Mouse (Mus musculus): Measurements from ENCODE around the gene Tbc1d30. TPM values are rescaled to one million over a fixed set of nuclear protein-coding genes. Genes with fewer than 3 reads are reported as not detected.

Gene Tbc1d30
- polyA plus RNA-seq, 1 experiment from 2014 or later: 3.3 TPM

DNA sequence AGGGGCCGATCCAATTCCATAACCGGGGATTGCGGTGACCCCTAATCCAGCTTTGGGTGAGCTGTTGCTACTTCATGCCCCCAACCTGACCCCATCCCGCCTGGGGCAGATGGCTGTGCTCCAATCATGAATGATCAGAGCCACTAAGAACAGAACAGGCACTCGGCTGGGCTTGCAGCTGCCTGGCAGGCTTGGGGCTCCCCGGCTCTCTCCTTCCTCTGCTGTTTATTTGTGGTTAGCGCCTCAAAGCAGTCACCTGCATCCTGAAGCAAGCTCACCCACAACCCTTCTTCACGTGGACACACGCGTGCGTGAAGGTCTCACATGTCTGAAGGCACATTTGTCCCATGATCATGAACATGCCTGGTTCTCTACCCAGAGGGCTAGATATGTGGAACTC, 68.6 kb downstream of the Tbc1d30 start:
- Histone ChIP-seq H3K4me1 (replicated peaks; ENCODE audit: control insufficient read depth, insufficient read depth, low read length) (no peaks in the 10 kb centered on the region), H3K27me3 (ENCODE audit: control insufficient read depth, insufficient read depth, low read length) (no peaks in the 10 kb centered on the region), H3K9me3 (ENCODE audit: control insufficient read depth, low read length) (no peaks in the 10 kb centered on the region), H3K4me2 (ENCODE audit: low read depth, low read length, severe bottlenecking) (no peak overlapping the region), H3K4me3 (ENCODE audit: low read depth, low read length) (no peak overlapping the region), H3K27ac (ENCODE audit: low read depth, low read length) (no peak overlapping the region), H3K9ac (ENCODE audit: low read length) (no peak overlapping the region), H3K36me3 (ENCODE audit: control insufficient read depth, insufficient read depth, low read length) (no peaks in the 10 kb centered on the region)
- ATAC-seq (replicated peaks; ENCODE audit: low FRiP score): no peak
- DNase-seq (ENCODE audit: low spot score): no peak
- whole genome bisulfite sequencing: 81% methylated on average over 11 of the region's 11 CpGs

DNA sequence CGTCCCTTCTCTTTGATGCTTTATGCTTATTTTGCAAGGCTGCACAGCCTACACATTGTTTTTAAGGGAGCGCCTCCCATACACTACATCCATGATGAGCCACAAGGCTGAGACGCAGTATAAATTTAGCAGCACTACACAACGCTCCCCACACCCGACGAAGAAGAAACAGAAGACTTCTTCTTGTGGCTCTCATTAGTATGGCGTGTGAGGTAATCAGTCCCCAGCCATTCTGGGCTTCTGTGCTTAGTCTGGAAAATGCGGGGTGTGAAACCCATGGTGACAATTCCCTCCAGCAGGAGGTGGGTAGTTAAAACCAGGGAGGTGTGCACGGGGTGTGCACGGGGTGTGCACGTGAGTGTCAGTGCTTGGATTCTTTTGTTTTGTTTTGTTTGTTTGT, 70.1 kb downstream of the Tbc1d30 start:
- H3K27me3 ChIP-seq (ENCODE audit: control insufficient read depth, insufficient read depth, low read length): no peaks in the 10 kb centered on the region
- no peaks in the 10 kb centered on the region for H3K36me3 ChIP-seq (ENCODE audit: control insufficient read depth, insufficient read depth, low read length)
- no peak for ATAC-seq (replicated peaks; ENCODE audit: low FRiP score)
- H3K4me2 ChIP-seq (ENCODE audit: low read depth, low read length, severe bottlenecking): no peak overlapping the region
- no peak overlapping the region for H3K9ac ChIP-seq (ENCODE audit: low read length)
- 88% methylated on average over 11 of the region's 11 CpGs for WGBS
- no peak for DNase-seq (ENCODE audit: low spot score)
- no peak overlapping the region for H3K27ac ChIP-seq (ENCODE audit: low read depth, low read length)
- H3K4me1 ChIP-seq (replicated peaks; ENCODE audit: control insufficient read depth, insufficient read depth, low read length): no peaks in the 10 kb centered on the region
- H3K9me3 ChIP-seq (ENCODE audit: control insufficient read depth, low read length): no peaks in the 10 kb centered on the region
- H3K4me3 ChIP-seq (ENCODE audit: low read depth, low read length): no peak overlapping the region

DNA sequence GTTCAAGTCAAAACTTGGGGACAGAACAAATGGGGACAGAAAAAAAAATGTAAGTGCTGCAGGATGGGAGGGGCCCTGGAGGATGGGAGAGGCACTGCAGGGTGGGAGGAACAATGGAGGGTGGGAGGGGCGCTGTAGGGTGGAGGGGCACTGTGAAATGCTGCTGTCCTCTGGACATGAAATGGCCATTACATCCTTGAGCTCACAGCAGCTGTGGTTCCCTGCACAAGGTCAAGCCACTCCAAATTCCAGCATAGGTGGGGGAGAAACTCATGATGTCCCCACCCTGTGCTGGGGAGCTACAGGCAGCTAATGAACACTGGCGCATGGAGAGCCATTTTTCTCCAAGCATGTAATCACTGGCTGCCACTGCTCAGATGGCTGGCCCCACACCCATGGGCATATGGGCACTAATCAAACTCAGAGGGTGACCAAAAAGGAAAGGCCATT, 74.0 kb downstream of the Tbc1d30 start:
- Histone ChIP-seq H3K27me3 (ENCODE audit: control insufficient read depth, insufficient read depth, low read length) (no peaks in the 10 kb centered on the region), H3K36me3 (ENCODE audit: control insufficient read depth, insufficient read depth, low read length) (no peaks in the 10 kb centered on the region; the same call in 1 of the 2 replicates), H3K4me3 (ENCODE audit: low read depth, low read length) (no peak overlapping the region), H3K4me2 (ENCODE audit: low read depth, low read length, severe bottlenecking) (no peak overlapping the region), H3K9me3 (ENCODE audit: control insufficient read depth, low read length) (no peaks in the 10 kb centered on the region), H3K9ac (ENCODE audit: low read length) (no peak overlapping the region), H3K27ac (ENCODE audit: low read depth, low read length) (no peak overlapping the region), H3K4me1 (replicated peaks; ENCODE audit: control insufficient read depth, insufficient read depth, low read length) (no peaks in the 10 kb centered on the region)
- no peak for DNase-seq (ENCODE audit: low spot score)
- no peak for ATAC-seq (replicated peaks; ENCODE audit: low FRiP score)
- 75% methylated on average over 2 of the region's 2 CpGs for WGBS

DNA sequence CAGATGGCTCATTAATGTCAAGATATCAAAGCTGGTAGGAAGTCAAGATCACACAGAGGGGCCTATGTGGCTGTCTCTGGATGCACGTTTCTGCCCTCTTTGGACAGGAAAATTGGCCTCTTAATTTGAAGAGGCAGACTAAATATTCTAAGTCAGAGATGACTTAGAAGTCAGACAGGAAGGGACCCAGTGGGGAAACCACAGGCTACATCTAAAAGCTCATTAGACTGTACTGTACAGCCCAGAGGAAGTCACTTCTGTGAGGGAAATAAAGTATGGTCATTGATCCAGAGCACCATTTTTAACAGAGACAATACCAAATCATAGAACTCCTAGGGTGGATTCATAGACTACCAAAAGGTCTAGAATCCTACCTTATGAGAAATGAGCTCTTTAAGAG, 76.1 kb downstream of the Tbc1d30 start:
- Histone ChIP-seq H3K4me2 (ENCODE audit: low read depth, low read length, severe bottlenecking) (no peak overlapping the region), H3K4me1 (replicated peaks; ENCODE audit: control insufficient read depth, insufficient read depth, low read length) (no peaks in the 10 kb centered on the region), H3K9ac (ENCODE audit: low read length) (no peak overlapping the region), H3K4me3 (ENCODE audit: low read depth, low read length) (no peak overlapping the region), H3K27me3 (ENCODE audit: control insufficient read depth, insufficient read depth, low read length) (no peaks in the 10 kb centered on the region), H3K27ac (ENCODE audit: low read depth, low read length) (no peak overlapping the region), H3K9me3 (ENCODE audit: control insufficient read depth, low read length) (no peaks in the 10 kb centered on the region), H3K36me3 (ENCODE audit: control insufficient read depth, insufficient read depth, low read length) (no peaks in the 10 kb centered on the region; the same call in 1 of the 2 replicates)
- WGBS: 83% methylated on average over 1 of the region's 1 CpGs
- ATAC-seq (replicated peaks; ENCODE audit: low FRiP score) (no peak), DNase-seq (ENCODE audit: low spot score) (no peak)

DNA sequence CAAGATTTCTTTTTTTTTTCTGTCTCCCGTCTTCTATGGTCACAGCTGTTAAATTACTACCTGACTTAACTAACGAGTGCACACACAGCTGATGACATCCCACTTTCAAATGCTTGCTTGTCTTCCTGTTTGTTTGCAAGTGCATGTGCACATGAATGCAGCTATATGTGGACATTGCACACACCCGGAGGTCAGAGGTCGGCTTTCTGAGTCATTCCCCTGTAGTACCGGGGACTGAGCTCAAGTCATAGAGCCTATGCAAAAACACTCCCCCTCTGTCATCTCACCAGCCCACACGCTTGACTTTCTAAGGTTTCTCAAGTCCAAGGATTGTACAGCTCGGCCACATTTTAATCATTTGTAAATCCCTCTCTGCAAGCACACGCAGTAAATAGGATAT, 80.1 kb downstream of the Tbc1d30 start:
- no peaks in the 10 kb centered on the region for H3K4me1 ChIP-seq (replicated peaks; ENCODE audit: control insufficient read depth, insufficient read depth, low read length)
- no peak overlapping the region for H3K27ac ChIP-seq (ENCODE audit: low read depth, low read length)
- WGBS: 82% methylated on average over 8 of the region's 8 CpGs
- no peak overlapping the region for H3K4me3 ChIP-seq (ENCODE audit: low read depth, low read length)
- H3K9ac ChIP-seq (ENCODE audit: low read length): no peak overlapping the region
- no peaks in the 10 kb centered on the region for H3K9me3 ChIP-seq (ENCODE audit: control insufficient read depth, low read length)
- no peak overlapping the region for H3K4me2 ChIP-seq (ENCODE audit: low read depth, low read length, severe bottlenecking)
- no peaks in the 10 kb centered on the region for H3K27me3 ChIP-seq (ENCODE audit: control insufficient read depth, insufficient read depth, low read length)
- ATAC-seq (replicated peaks; ENCODE audit: low FRiP score) (no peak), DNase-seq (ENCODE audit: low spot score) (no peak)
- H3K36me3 ChIP-seq (ENCODE audit: control insufficient read depth, insufficient read depth, low read length): no peaks in the 10 kb centered on the region; the same call in 1 of the 2 replicates

DNA sequence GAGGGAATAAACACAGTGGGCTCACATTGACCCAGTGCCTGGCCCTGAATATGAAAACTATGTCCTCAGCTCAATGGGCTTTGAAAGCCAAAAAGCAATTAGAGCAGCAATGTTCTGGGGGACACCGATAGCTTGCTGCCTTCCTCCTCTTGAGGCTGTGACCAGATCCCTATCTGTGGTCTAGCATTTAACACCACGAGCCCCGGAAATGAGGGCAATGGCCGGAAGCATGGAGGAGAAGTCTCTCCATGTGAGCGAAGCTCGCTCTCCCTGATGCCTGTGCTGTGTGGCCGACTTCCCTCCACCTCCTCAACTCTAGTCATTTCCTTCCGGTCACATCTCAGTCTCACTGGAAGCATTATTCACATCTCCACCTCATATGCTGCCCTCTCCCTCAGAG, 82.3 kb downstream of the Tbc1d30 start:
- no peak overlapping the region for H3K27ac ChIP-seq (ENCODE audit: low read depth, low read length)
- no peak for DNase-seq (ENCODE audit: low spot score)
- no peak overlapping the region for H3K4me2 ChIP-seq (ENCODE audit: low read depth, low read length, severe bottlenecking)
- ATAC-seq (replicated peaks; ENCODE audit: low FRiP score): no peak
- no peak overlapping the region for H3K9ac ChIP-seq (ENCODE audit: low read length)
- 90% methylated on average over 8 of the region's 8 CpGs for WGBS
- no peaks in the 10 kb centered on the region for H3K27me3 ChIP-seq (ENCODE audit: control insufficient read depth, insufficient read depth, low read length)
- no peaks in the 10 kb centered on the region for H3K4me1 ChIP-seq (replicated peaks; ENCODE audit: control insufficient read depth, insufficient read depth, low read length)
- no peaks in the 10 kb centered on the region for H3K36me3 ChIP-seq (ENCODE audit: control insufficient read depth, insufficient read depth, low read length)
- no peak overlapping the region for H3K4me3 ChIP-seq (ENCODE audit: low read depth, low read length)
- no peaks in the 10 kb centered on the region for H3K9me3 ChIP-seq (ENCODE audit: control insufficient read depth, low read length)

DNA sequence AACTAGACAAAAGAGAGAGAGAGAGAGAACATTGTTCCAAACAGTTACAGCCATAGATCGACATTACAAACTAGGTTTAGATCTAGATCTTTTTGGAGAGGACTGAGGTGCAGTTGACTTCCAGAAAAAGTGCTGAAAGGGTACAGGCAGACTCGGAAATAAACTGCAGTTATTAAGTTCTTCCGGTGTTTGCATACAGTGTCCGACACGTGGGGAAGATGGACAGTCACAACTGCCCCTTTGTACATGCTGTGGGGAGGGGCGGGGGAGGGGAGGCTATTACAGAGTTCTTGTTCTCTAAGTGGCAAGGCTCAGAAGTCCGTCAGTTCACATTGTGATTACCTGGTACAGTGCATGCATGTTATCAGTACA, 86.9 kb downstream of the Tbc1d30 start:
- Histone ChIP-seq H3K36me3 (ENCODE audit: control insufficient read depth, insufficient read depth, low read length) (no peaks in the 10 kb centered on the region), H3K27ac (ENCODE audit: low read depth, low read length) (no peak overlapping the region), H3K4me3 (ENCODE audit: low read depth, low read length) (no peak overlapping the region), H3K27me3 (ENCODE audit: control insufficient read depth, insufficient read depth, low read length) (no peaks in the 10 kb centered on the region), H3K9ac (ENCODE audit: low read length) (no peak overlapping the region), H3K4me2 (ENCODE audit: low read depth, low read length, severe bottlenecking) (no peak overlapping the region), H3K9me3 (ENCODE audit: control insufficient read depth, low read length) (no peaks in the 10 kb centered on the region), H3K4me1 (replicated peaks; ENCODE audit: control insufficient read depth, insufficient read depth, low read length) (no peaks in the 10 kb centered on the region)
- 79% methylated on average over 7 of the region's 7 CpGs for WGBS
- no peak for DNase-seq (ENCODE audit: low spot score)
- ATAC-seq (replicated peaks; ENCODE audit: low FRiP score): no peak

DNA sequence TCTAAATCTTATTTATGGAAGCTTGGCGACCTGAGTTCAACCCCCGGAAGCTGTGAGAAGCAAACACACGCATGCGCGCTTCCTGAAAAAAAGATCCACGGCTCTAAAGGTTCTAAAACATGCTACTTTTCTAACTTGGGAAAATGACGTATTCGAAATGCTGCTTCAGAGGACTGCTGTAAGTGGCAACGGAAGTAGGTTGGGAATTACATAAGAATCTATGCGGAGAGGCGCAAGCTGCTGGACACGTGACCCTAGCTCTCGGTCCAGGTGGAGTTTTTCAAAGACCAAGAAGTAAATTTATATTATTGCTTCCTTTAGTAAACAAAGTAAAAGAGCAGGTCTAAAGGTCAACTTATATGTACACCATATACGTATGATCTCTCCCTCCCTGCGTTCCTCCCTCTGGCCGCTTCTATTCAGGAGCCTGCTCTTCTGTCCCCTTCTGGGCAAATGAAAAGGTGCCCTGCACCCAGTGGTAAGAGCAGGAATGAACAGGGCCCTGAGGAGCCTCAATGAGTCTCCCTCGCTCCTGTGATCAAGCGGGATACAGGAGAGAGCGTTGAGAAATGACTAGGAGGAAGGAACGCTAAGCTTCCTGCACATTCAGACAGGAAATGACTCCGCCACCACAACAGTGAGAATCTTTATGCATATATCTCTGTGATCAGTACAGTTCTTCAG, 87.4 kb downstream of the Tbc1d30 start:
- H3K27ac ChIP-seq (ENCODE audit: low read depth, low read length): no peak overlapping the region
- no peak overlapping the region for H3K4me2 ChIP-seq (ENCODE audit: low read depth, low read length, severe bottlenecking)
- no peak for DNase-seq (ENCODE audit: low spot score)
- no peak for ATAC-seq (replicated peaks; ENCODE audit: low FRiP score)
- H3K9me3 ChIP-seq (ENCODE audit: control insufficient read depth, low read length): no peaks in the 10 kb centered on the region
- H3K4me1 ChIP-seq (replicated peaks; ENCODE audit: control insufficient read depth, insufficient read depth, low read length): no peaks in the 10 kb centered on the region
- H3K9ac ChIP-seq (ENCODE audit: low read length): no peak overlapping the region
- WGBS: 90% methylated on average over 21 of the region's 21 CpGs
- no peak overlapping the region for H3K4me3 ChIP-seq (ENCODE audit: low read depth, low read length)
- H3K36me3 ChIP-seq (ENCODE audit: control insufficient read depth, insufficient read depth, low read length): no peaks in the 10 kb centered on the region
- H3K27me3 ChIP-seq (ENCODE audit: control insufficient read depth, insufficient read depth, low read length): no peaks in the 10 kb centered on the region

DNA sequence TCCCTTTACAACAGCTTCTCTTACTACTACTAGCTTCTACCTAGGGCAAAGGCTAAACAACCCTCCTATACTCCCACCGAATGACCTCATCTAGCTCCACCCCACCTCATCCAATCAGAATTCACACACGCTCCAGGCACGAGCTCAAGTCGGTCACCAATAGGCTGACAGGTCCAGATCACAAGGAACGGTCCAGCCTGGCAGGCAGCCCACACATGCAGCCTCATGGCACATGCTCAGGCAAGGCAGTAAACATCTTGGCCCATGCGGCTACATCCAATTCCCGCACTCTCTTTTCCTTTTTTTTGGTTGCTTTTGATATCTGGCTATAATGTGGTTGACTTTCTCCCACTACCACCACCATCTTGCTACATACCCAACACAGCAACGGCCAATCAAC, 88.9 kb downstream of the Tbc1d30 start:
- 90% methylated on average over 8 of the region's 8 CpGs for WGBS
- ATAC-seq (replicated peaks; ENCODE audit: low FRiP score): no peak

More for the DNA sequence above, 88.9 kb downstream of the Tbc1d30 start:
- DNase-seq (ENCODE audit: low spot score): no peak
- Histone ChIP-seq H3K4me3 (ENCODE audit: low read depth, low read length) (no peak overlapping the region), H3K36me3 (ENCODE audit: control insufficient read depth, insufficient read depth, low read length) (no peaks in the 10 kb centered on the region), H3K9ac (ENCODE audit: low read length) (no peak overlapping the region), H3K4me2 (ENCODE audit: low read depth, low read length, severe bottlenecking) (no peak overlapping the region), H3K4me1 (replicated peaks; ENCODE audit: control insufficient read depth, insufficient read depth, low read length) (no peaks in the 10 kb centered on the region), H3K27me3 (ENCODE audit: control insufficient read depth, insufficient read depth, low read length) (no peaks in the 10 kb centered on the region), H3K27ac (ENCODE audit: low read depth, low read length) (no peak overlapping the region), H3K9me3 (ENCODE audit: control insufficient read depth, low read length) (no peaks in the 10 kb centered on the region)
